Mouse (Mus musculus) intestine, embryonic 15.5 days (tissue): ENCODE measurements at regions not wholly inside any gene's neighbourhood (a gene's known extent, or its start where the extent isn't known, plus 50 kb on each side); places are given as distances from the start of the nearest gene placed in this dataset.

ENCODE experiments used
- ATAC-seq: fragments of 200-750 bp; cut with Nextera tagmentation; 2 replicates; pipeline ENCODE4 v1.8.0; 2017; ENCODE audit warnings: moderate TSS enrichment, moderate library complexity
- H3K27ac ChIP-seq: fragments of 300-500 bp; sonication (generic); 2 replicates; pipeline ENCODE4 v1.5.1; 2015; ENCODE audit warnings: mild to moderate bottlenecking, inconsistent platforms
- H3K27me3 ChIP-seq: fragments of 300-500 bp; sonication (generic); replicated peaks from 2 replicates; pipeline ENCODE4 v1.6.1; 2015; ENCODE audit warnings: inconsistent platforms
- H3K36me3 ChIP-seq: fragments of 300-500 bp; sonication (generic); 2 replicates; pipeline ENCODE4 v1.6.1; 2015; ENCODE audit warnings: inconsistent platforms
- H3K4me1 ChIP-seq: fragments of 300-500 bp; sonication (generic); replicated peaks from 2 replicates; pipeline ENCODE4 v1.6.1; 2015; ENCODE audit warnings: inconsistent platforms
- H3K4me2 ChIP-seq: fragments of 300-500 bp; sonication (generic); replicated peaks from 2 replicates; pipeline ENCODE4 v1.6.1; 2015; ENCODE audit warnings: mild to moderate bottlenecking, inconsistent platforms
- H3K4me3 ChIP-seq: fragments of 300-500 bp; sonication (generic); replicated peaks from 2 replicates; pipeline ENCODE4 v1.5.1; 2015; ENCODE audit warnings: inconsistent platforms
- H3K9ac ChIP-seq: fragments of 300-500 bp; sonication (generic); 2 replicates; pipeline ENCODE4 v1.6.1; 2015; ENCODE audit warnings: inconsistent platforms
- H3K9me3 ChIP-seq: fragments of 300-500 bp; sonication (generic); 2 replicates; pipeline ENCODE4 v1.6.1; 2016; ENCODE audit warnings: inconsistent platforms
- WGBS: fragments of 180-500 bp; shearing (Covaris S2); methylation state at CpG from one replicate; pipeline ENCODE4 v1.1.7; 2015; 5-methylcytosine and 5-hydroxymethylcytosine counted together

- H3K9me3 ChIP-seq: no peaks in the 10 kb centered on the region
- no peak for ATAC-seq
- no peaks in the 10 kb centered on the region for H3K27me3 ChIP-seq
- WGBS: 78% methylated on average over 13 of the region's 13 CpGs
- H3K27ac ChIP-seq: no peak overlapping the region
- no peak overlapping the region for H3K4me3 ChIP-seq
- no peaks in the 10 kb centered on the region for H3K36me3 ChIP-seq
- no peak overlapping the region for H3K4me2 ChIP-seq
- H3K9ac ChIP-seq: no peak overlapping the region
- H3K4me1 ChIP-seq: no peaks in the 10 kb centered on the region
Observed at GRCm38 (mm10) chr4:125399376-125400112, 91.0 kb upstream of the Grik3 start.

GRCm38 (mm10) chr4:125397007-125397461 is 93.5 kb upstream of the Grik3 start:
- no peaks in the 10 kb centered on the region for H3K27me3 ChIP-seq
- no peak overlapping the region for H3K4me2 ChIP-seq
- 57% methylated on average over 12 of the region's 12 CpGs for WGBS
- no peak overlapping the region for H3K27ac ChIP-seq
- no peak for ATAC-seq
- H3K4me1 ChIP-seq: no peaks in the 10 kb centered on the region
- H3K9me3 ChIP-seq: no peaks in the 10 kb centered on the region
- no peak overlapping the region for H3K9ac ChIP-seq
- H3K4me3 ChIP-seq: no peak overlapping the region
- H3K36me3 ChIP-seq: no peaks in the 10 kb centered on the region

GRCm38 (mm10) chr4:125391269-125391668 is 99.2 kb upstream of the Grik3 start:
- H3K4me3 ChIP-seq: no peak overlapping the region
- 66% methylated on average over 6 of the region's 6 CpGs for WGBS
- no peaks in the 10 kb centered on the region for H3K4me1 ChIP-seq
- ATAC-seq: no peak
- H3K36me3 ChIP-seq: no peaks in the 10 kb centered on the region
- H3K4me2 ChIP-seq: no peak overlapping the region
- H3K27me3 ChIP-seq: no peaks in the 10 kb centered on the region
- no peak overlapping the region for H3K27ac ChIP-seq
- no peak overlapping the region for H3K9ac ChIP-seq
- no peaks in the 10 kb centered on the region for H3K9me3 ChIP-seq

GRCm38 (mm10) chr4:125385811-125386210 is 104.7 kb upstream of the Grik3 start:
- WGBS: 65% methylated on average over 4 of the region's 4 CpGs
- no peak overlapping the region for H3K9ac ChIP-seq
- no peaks in the 10 kb centered on the region for H3K36me3 ChIP-seq
- H3K4me1 ChIP-seq: no peaks in the 10 kb centered on the region
- no peaks in the 10 kb centered on the region for H3K27me3 ChIP-seq
- ATAC-seq: no peak
- H3K9me3 ChIP-seq: no peaks in the 10 kb centered on the region
- H3K4me2 ChIP-seq: no peak overlapping the region
- H3K27ac ChIP-seq: no peak overlapping the region
- H3K4me3 ChIP-seq: no peak overlapping the region

- no peak overlapping the region for H3K4me3 ChIP-seq
- 72% methylated on average over 9 of the region's 9 CpGs for WGBS
- ATAC-seq: no peak
Observed at GRCm38 (mm10) chr4:125364011-125364410, 126.5 kb upstream of the Grik3 start.

GRCm38 (mm10) chr4:125361611-125362520 is 128.6 kb upstream of the Grik3 start:
- no peaks in the 10 kb centered on the region for H3K36me3 ChIP-seq
- no peaks in the 10 kb centered on the region for H3K4me1 ChIP-seq
- H3K27ac ChIP-seq: no peak overlapping the region
- WGBS: 71% methylated on average over 18 of the region's 18 CpGs
- no peak overlapping the region for H3K9ac ChIP-seq
- no peak overlapping the region for H3K4me3 ChIP-seq
- no peak overlapping the region for H3K4me2 ChIP-seq
- no peaks in the 10 kb centered on the region for H3K27me3 ChIP-seq
- no peak for ATAC-seq
- H3K9me3 ChIP-seq: no peaks in the 10 kb centered on the region

More at GRCm38 (mm10) chr4:125364011-125364410, 126.5 kb upstream of the Grik3 start:
- Histone ChIP-seq H3K4me1 (no peaks in the 10 kb centered on the region), H3K4me2 (no peak overlapping the region), H3K27me3 (no peaks in the 10 kb centered on the region), H3K9me3 (no peaks in the 10 kb centered on the region), H3K27ac (no peak overlapping the region), H3K9ac (no peak overlapping the region), H3K36me3 (no peaks in the 10 kb centered on the region)

GRCm38 (mm10) chr4:125358356-125358755 is 132.1 kb upstream of the Grik3 start:
- ATAC-seq: no peak
- 87% methylated on average over 2 of the region's 2 CpGs for WGBS
- no peak overlapping the region for H3K9ac ChIP-seq
- H3K27ac ChIP-seq: no peak overlapping the region
- no peaks in the 10 kb centered on the region for H3K9me3 ChIP-seq
- H3K4me3 ChIP-seq: no peak overlapping the region
- no peak overlapping the region for H3K4me2 ChIP-seq
- no peaks in the 10 kb centered on the region for H3K27me3 ChIP-seq
- no peaks in the 10 kb centered on the region for H3K4me1 ChIP-seq
- H3K36me3 ChIP-seq: no peaks in the 10 kb centered on the region

DNA sequence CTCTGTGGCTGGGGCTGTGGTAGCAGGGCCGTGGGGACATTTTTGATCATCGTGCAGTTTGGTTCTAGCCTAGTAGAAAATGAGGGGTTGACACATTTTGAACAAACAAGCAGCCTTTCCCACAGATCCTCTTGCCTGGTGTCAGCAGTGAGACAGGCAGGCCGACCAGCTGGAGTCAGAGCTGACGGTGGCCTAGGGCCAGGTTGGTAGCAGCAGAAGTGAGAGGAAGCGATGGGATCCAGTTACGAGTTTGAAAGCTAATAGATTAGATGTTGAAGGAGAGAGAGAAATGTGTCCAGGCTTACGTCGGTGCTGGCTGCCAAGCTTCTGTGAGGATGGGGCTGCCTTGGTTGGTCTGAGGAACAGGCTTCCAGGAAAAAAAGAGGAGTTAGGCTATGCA is 134.1 kb upstream of the Grik3 start:
- H3K4me3 ChIP-seq: no peak overlapping the region
- no peaks in the 10 kb centered on the region for H3K27me3 ChIP-seq
- no peaks in the 10 kb centered on the region for H3K9me3 ChIP-seq
- H3K4me1 ChIP-seq: no peaks in the 10 kb centered on the region
- WGBS: 39% methylated on average over 8 of the region's 8 CpGs
- H3K36me3 ChIP-seq: no peaks in the 10 kb centered on the region
- no peak overlapping the region for H3K27ac ChIP-seq
- no peak overlapping the region for H3K9ac ChIP-seq
- ATAC-seq: no peak
- no peak overlapping the region for H3K4me2 ChIP-seq

DNA sequence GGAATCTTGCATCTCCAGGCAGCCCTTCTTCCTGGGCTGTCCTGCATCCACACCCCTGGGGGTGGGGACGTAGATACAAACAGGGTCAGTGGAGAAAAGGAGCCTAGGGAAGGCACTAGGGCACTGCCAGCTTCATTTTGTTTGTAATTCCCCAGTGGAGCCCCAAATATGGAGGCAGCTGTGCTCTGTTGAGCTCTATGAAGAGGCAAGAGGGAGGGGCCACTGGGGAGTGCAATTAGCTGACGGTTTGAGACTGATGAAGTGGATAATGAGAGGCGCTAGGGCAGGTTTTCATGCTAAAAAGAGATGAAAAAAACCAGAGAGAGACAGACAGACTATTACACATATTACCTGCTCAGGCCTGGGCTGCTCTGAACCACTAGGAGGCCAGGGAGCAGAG is 135.8 kb upstream of the Grik3 start:
- ATAC-seq: no peak
- 52% methylated on average over 3 of the region's 3 CpGs for WGBS

DNA sequence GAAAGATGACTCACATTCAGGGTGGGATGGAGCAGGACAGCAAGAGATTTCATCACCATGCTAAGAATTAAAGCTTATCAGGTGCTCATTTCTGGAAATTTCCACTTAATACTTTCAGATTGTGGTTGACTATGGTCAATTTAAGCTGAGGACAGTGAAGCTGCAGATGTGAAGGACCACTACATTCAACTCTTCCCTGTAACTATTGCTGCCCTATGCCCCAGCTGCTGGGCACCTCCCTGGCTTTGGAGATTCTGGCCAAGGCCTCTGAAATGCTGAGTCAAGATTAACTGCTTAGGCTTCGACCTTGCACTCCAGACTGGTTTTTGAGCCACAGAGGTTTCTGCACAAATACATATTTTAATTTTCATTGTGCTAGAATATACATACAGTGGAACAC is 140.4 kb upstream of the Grik3 start:
- Histone ChIP-seq H3K4me1 (no peaks in the 10 kb centered on the region), H3K4me3 (no peak overlapping the region), H3K27me3 (no peaks in the 10 kb centered on the region), H3K9me3 (no peaks in the 10 kb centered on the region), H3K9ac (no peak overlapping the region), H3K36me3 (no peaks in the 10 kb centered on the region), H3K27ac (no peak overlapping the region), H3K4me2 (no peak overlapping the region)
- no peak for ATAC-seq
- WGBS: 74% methylated on average over 1 of the region's 1 CpGs

More for the DNA sequence above, 135.8 kb upstream of the Grik3 start:
- Histone ChIP-seq H3K27me3 (no peaks in the 10 kb centered on the region), H3K4me2 (no peak overlapping the region), H3K9ac (no peak overlapping the region), H3K9me3 (no peaks in the 10 kb centered on the region), H3K4me1 (no peaks in the 10 kb centered on the region), H3K4me3 (no peak overlapping the region), H3K27ac (no peak overlapping the region), H3K36me3 (no peaks in the 10 kb centered on the region)

DNA sequence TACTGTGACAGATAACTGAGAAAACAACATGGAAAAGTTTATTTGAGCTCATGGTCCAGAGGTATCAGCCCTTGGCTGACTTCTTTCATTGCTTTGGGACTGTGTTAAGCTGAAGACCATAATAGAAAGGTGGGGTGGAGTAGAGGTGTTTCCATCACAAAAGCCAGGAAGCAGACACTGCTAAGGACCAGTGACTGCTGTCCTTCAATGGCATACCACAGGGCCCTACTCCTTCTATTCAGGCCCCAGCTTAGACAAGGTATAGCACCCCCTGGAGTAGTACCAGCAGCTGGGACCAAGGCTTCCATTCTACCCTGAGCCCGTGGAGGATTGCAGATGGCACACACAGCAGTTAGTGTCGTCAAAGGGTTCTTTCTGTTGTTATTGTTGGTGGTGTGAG is 151.4 kb upstream of the Grik3 start:
- Histone ChIP-seq H3K27ac (no peak overlapping the region), H3K9me3 (no peaks in the 10 kb centered on the region; the same call in 1 of the 2 replicates), H3K4me2 (no peak overlapping the region), H3K36me3 (no peaks in the 10 kb centered on the region), H3K27me3 (no peaks in the 10 kb centered on the region), H3K9ac (no peak overlapping the region), H3K4me1 (no peaks in the 10 kb centered on the region), H3K4me3 (no peak overlapping the region)
- ATAC-seq: no peak
- WGBS: 74% methylated on average over 2 of the region's 2 CpGs

DNA sequence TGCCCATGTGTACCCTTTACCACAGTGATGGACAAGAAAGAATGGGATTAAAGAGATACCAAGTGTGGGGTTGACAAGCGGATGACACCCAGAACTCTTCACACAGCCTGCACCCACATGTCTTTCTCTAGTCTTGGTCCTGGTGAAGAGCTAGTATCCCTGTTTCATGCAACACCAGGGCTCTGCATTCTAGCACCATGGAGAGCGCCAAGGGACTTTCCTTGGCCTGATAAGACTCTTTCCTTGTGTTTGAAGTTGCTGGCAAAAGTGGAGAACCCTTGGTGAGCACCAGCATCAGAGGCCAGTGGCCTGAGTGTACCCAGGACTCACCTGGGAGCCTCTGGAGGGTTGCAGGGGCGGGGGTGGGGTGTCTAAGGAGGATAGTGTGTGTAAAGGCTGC is 161.7 kb upstream of the Grik3 start:
- no peak for ATAC-seq
- Histone ChIP-seq H3K36me3 (no peaks in the 10 kb centered on the region), H3K4me1 (no peaks in the 10 kb centered on the region), H3K27ac (no peak overlapping the region), H3K27me3 (no peaks in the 10 kb centered on the region), H3K9me3 (no peaks in the 10 kb centered on the region), H3K4me2 (no peak overlapping the region), H3K9ac (no peak overlapping the region), H3K4me3 (no peak overlapping the region)
- WGBS: 22% methylated on average over 3 of the region's 3 CpGs
